Mouse (Mus musculus) ES-Bruce4 (cell line): ENCODE data around the gene Spef1.

ENCODE experiments used
- CTCF ChIP-seq: IDR thresholded peaks from one replicate; pipeline ENCODE4 v1.8.1; 2011; ENCODE audit warnings: low read depth, low read length
- EP300 ChIP-seq: IDR thresholded peaks from 2 replicates; pipeline ENCODE4 v1.6.1; 2011; ENCODE audit warnings: low read depth, low read length; ENCODE audit not compliant: insufficient read depth
- POLR2A ChIP-seq: IDR thresholded peaks from one replicate; pipeline ENCODE4 v1.8.1; 2011; ENCODE audit warnings: low read length; ENCODE audit not compliant: insufficient read depth

DNA sequence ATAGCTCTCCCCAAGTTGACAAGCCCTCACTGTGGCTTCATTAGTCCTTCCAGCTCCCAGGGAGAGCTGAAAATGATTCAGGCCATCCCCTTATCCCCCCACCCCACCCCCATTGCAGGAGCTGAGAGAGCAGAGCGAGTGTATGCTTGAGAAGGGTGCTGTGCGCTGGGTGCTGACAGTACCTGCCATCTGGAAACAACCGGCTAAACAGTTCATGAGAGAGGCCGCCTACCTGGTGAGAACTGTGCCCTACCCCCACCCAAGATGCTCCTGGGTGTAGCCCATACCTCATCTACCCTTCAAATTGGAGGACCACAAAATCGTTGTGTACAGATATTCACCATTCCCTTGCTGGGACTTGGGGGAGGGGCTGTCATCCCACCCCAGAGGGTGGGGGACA, 47.8 kb downstream of the Spef1 start:
- no peak for TF ChIP-seq POLR2A
- no peak for TF ChIP-seq CTCF
- no peak for TF ChIP-seq EP300
